Mouse (Mus musculus): ENCODE measurements around the gene Tsc1. TPM values are rescaled to one million over a fixed set of nuclear protein-coding genes. Genes with fewer than 3 reads are reported as not detected.

Tsc1 gene
- total RNA-seq, 2 experiments from 2014 or later: 26.2 to 26.3 TPM

DNA sequence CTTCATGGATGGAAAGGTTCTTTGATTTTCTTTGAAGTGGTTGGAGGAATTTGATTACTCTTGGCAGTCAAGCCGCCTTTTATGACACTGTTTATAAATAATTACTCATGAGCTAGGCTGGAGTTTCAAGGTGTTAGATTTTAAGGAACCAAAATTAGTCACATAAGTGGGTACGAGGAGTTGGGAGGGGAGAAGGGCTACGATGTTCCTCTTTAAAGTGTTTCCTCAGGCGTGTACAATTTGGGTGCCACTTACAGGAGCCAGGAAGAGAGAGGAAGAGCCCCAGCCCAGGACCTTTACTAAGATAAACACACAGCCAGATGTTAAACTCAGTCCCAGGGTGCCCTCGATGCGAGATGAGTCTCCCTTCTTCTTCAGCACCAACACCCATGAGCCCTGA is 65.8 kb downstream of the Tsc1 start:
- no peak for DNase-seq
- intact Hi-C loops (cut with DNase I): no loop called here

DNA sequence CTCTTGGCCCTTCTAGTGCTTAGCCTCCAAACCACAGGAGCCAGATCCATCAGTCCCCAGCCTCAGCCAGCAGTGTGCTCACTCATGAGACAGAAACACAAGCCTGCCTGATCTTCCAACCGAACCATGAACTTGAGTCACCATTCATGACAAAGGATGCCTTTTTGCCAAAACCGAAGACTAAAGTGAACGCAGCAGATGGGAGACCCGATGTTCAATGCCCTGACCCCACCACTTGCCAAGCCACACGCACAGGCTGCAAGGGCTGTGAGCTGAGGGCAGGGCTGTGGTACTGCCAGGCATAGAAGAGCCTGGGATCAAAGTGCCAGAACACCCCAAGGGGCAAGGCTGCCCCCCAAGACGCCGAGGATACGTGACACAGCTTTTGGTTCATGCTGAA is 72.0 kb downstream of the Tsc1 start:
- no peak for DNase-seq
- intact Hi-C loops (cut with DNase I): no loop called here

DNA sequence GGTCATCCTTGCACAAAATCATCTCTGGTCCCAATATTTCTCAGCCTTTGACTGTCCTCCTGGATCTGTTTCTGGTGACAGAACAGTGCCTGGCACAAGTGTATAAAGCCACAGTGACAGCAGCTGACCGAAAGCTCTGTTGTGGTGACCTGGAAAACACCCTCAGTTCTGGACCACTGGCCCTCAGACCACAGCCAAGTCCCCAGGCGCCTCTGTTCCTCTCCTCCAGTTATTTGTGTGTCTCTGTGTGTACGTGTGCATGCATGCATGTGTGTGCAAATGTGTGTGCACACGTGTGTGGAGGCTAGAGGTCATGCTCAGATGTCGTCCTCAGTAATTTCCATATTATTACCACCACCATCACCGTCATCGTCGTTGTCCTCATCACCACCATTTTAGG is 81.4 kb downstream of the Tsc1 start:
- intact Hi-C loops (cut with DNase I): no loop called here
- DNase-seq: no peak

DNA sequence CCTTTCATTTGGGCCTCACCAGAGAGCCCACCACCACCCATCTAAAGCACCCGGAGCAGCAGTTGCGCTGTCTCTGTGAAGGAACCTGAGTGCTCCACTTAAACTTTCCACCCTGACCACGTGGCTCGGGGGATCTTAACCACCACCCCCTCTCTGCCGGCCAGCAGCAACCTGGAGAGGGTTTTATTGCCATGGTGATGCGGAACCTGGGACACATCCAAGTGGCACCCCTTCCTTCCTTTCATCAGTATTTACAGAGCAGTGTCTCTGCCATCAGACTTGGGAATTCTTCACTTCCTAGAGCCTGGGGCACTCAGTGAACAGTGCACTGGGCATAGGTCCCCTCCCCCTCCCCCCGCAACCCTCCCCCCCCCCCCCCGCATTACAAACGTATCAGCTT is 82.9 kb downstream of the Tsc1 start:
- DNase-seq: no peak
- intact Hi-C loops (cut with DNase I): no loop called here

DNA sequence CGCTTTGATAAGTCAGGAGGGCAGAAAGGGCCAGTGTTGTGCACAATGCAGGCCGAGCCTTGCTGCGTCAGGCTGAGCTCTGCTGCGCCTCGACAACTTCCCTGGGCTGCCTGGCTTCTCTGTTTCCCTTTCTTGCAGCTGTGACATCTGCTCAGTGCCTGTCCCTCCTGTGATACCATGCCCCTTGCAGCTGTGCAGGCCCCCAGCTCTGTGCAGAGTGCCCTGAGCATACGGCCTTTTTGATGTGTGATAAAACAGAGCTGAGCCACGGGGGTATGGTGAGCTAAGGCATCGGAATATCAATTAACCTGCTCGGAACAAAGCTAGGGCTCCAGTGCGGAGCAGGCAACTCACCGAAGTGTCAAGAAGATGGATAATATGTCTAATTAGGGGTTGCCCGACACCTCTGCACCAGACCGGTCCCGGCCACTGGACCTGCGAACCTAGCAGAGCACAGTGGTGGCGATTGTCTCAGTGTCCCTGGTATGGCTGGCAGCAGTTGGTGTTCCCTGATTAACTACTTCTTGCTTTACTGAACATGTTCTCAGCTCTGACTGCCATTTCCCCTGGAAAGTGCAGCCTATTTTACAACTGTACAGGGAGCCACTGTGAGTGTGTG is 86.9 kb downstream of the Tsc1 start:
- no peak for DNase-seq

DNA sequence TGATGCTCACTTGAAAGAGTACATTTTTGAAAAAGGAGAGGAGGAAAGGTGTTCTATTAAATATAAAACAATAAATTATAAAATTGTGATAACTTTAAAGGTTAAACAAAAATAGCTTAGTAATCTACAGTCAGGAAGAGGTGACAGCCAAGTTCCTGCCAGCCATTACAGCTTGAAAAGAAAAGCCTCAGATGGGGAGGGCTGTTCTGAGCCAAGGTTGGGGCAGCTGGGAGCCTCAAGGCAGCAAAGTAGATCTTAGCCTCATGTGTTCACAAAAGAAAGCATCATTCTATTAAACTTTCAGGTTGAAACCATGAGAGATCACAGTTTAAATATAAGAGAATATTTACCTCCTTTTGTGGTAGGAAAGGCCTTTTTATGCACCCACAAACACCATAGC is 89.6 kb downstream of the Tsc1 start:
- intact Hi-C loops (cut with DNase I): no loop called here
- DNase-seq: no peak

More for the DNA sequence above, 86.9 kb downstream of the Tsc1 start:
- intact Hi-C loops (cut with DNase I): no loop called here

DNA sequence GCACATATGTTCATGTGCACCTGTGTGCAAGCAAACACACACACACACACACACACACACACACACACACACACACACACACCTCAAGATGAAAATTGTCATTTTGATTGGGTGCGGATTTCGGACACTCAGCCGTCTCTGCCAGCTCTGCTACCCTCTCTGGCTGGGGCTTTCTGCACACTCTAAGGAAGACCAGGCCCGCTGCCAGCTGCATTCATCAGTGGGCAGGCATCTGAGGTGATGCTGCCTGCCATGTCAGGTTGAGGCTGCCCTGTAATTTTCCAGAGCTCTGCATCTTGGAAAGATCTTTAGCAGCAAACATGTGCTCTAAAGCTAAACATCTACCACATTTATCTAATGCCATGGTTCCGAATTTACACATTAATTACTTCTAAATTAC is 96.1 kb downstream of the Tsc1 start:
- intact Hi-C loops (cut with DNase I): no loop called here
- no peak for DNase-seq

DNA sequence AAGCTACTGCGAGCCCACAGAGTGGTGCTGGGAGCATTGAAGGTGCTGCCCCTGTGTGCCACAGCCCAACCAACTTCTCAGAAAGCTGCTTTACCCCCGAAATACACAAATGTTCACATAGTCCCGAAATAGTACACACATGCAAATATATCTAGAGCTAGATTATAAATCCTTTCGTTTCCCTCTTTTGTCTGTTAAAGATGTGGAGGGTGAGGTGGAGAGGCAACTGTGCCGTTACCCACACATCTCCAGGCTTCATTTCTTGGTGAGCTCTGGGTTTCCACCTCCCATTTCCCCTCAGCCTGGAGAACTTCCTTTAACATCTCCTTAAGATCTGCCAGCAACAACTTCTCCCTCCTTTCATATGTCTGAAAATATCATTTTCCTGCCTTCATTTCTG is 99.1 kb downstream of the Tsc1 start:
- intact Hi-C loops (cut with DNase I): no loop called here
- DNase-seq: no peak

Small RNA genes lying within 50 kb of the gene (microRNA-seq; reads per million reads assigned to microRNA genes)
- gene Gm22824 (ENCODE audit: borderline number of aligned reads in 2 of 2): 0 reads per million in 2 experiments
- gene Mir3088 (ENCODE audit: borderline number of aligned reads in 2 of 2): 0.67 to 0.72 reads per million in 2 experiments

Other genes with a start within 250 kb of the Tsc1 start
- 1 to 10 TPM; 3.2 to 4.7 TPM for gene Ppp1r26, start 194.4 kb upstream of the Tsc1 start, total RNA-seq (2021)
- not detected for gene 1700007K13Rik, start 174.9 kb upstream of the Tsc1 start, total RNA-seq (2021)
- gene Mrps2, start 173.2 kb upstream of the Tsc1 start, total RNA-seq (2021): 10 to 100 TPM; 38.2 to 41.8 TPM
- 1 to 10 TPM; 2.6 to 3.7 TPM for gene Gbgt1, start 144.3 kb upstream of the Tsc1 start, total RNA-seq (2021)
- gene Gm10134, start 135.1 kb upstream of the Tsc1 start, total RNA-seq (2021): 1 to 10 TPM in 1 of 2 experiments, under 1 TPM in 1; 0.84 to 1.3 TPM
- 10 to 100 TPM; 13.3 to 13.6 TPM for gene Ralgds, start 128.1 kb upstream of the Tsc1 start, total RNA-seq (2021)
- gene Cel, start 77.8 kb upstream of the Tsc1 start, total RNA-seq (2021): not detected
- gene Gtf3c5, start 57.5 kb upstream of the Tsc1 start, total RNA-seq (2021): 10 to 100 TPM in 1 of 2 experiments, 1 to 10 TPM in 1; 9.6 to 11.5 TPM
- gene Gfi1b, start 19.2 kb upstream of the Tsc1 start, total RNA-seq (2021): not detected
- not detected for gene Spaca9, start 58.5 kb downstream of the Tsc1 start, total RNA-seq (2021)
- not detected for gene Ak8, start 58.9 kb downstream of the Tsc1 start, total RNA-seq (2021)
- gene Gtf3c4, start 199.1 kb downstream of the Tsc1 start, total RNA-seq (2021): 10 to 100 TPM; 17.8 to 20.1 TPM
- 1 to 10 TPM; 3.3 to 4.1 TPM for gene Ddx31, start 199.2 kb downstream of the Tsc1 start, total RNA-seq (2021)

Measured in heart, postnatal 36 days (tissue).